Mouse (Mus musculus) spleen, embryonic (tissue): ENCODE measurements around the gene Gm28048.

Experiments used
- CTCF ChIA-PET: fragments of 350-600 bp; sonication (Branson Sonifier 250); formaldehyde crosslinking; loops from one replicate; lab custom pipeline; 2022; lab: Charles Lee

Gm28048 gene

DNA sequence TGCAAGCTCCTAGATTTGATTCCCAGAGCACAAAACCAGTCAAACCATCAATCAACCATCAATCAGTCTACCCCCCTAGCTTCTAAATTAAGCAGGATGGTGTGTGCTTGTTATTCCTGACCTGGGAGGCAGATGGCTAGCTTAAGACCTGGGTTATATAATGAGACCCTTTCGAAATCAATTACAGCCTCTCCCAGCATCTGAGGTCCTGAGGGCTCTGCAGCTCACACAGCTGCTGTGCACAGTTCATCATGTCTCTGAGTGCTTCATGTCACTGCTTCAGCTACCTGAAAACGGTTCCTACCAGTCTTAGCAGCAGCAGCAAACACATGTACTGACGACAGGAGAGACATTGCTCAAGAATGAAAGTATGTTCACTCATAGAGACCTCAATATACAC lies 88.8 kb downstream of the Gm28048 start:
- CTCF ChIA-PET = no interaction called here

DNA sequence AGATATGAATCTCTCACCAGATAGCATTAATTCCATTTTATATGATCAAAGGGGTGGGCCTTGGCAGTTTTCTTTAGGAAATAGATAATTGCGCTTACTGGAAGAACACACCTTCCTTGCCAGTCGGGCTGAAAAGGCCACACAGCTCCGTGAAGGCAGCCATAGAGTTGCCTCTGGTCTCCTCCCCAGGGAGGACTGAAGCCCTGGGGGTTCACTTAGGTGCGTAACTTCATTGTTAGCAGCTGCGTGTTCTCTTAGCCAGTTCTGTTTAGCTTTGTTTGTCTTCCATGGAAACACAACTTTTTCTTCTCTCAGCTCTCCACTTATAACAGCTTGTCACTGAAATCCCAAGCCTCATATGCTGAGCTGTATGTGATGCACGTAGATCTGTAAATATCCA lies 89.4 kb downstream of the Gm28048 start:
- CTCF ChIA-PET = interaction anchor here (1.0 kb wide), 1 partner anchor 9 kb away, joined by 3 read pairs; no protein-coding TSS in a partner anchor

- CTCF ChIA-PET = interaction anchor here (1.0 kb wide), 1 partner anchor 10 kb away, joined by 3 read pairs; no protein-coding TSS in a partner anchor
Observed at GRCm38 (mm10) chr11:22891876-22892275, 90.0 kb downstream of the Gm28048 start.

DNA sequence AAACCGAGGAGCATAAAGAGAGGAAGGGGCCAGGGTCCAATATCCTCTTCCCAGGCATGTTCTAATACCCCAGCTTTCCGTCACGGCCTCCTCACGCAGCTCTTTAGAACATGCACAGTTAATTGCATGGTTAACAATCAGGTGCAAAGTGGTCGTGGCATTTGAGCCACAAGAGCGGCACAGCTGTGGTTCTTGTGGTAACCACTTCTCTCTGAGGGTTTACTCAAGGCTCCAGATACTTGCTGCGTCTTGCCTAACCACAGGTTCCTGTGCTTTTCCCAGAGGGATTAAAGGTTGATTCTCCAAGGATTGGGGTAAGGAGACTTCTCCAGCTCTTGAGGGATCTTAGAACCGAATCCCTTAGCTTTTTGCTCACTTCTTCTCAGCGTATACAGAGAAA lies 90.6 kb downstream of the Gm28048 start:
- CTCF ChIA-PET = interaction anchor here (0.5 to 0.6 kb wide), 2 partner anchors 28 to 72 kb away, joined by 3 to 4 read pairs; no protein-coding TSS in a partner anchor

GRCm38 (mm10) chr11:22889224-22889623 lies 92.7 kb downstream of the Gm28048 start:
- CTCF ChIA-PET = interaction anchor here (0.5 kb wide), 1 partner anchor 866 kb away, joined by 5 read pairs; no protein-coding TSS in a partner anchor

GRCm38 (mm10) chr11:22886991-22887390 lies 94.9 kb downstream of the Gm28048 start:
- CTCF ChIA-PET = no interaction called here

GRCm38 (mm10) chr11:22885350-22885749 lies 96.5 kb downstream of the Gm28048 start:
- CTCF ChIA-PET = interaction anchor here (0.6 kb wide), 1 partner anchor 14 kb away, joined by 3 read pairs; no protein-coding TSS in a partner anchor

DNA sequence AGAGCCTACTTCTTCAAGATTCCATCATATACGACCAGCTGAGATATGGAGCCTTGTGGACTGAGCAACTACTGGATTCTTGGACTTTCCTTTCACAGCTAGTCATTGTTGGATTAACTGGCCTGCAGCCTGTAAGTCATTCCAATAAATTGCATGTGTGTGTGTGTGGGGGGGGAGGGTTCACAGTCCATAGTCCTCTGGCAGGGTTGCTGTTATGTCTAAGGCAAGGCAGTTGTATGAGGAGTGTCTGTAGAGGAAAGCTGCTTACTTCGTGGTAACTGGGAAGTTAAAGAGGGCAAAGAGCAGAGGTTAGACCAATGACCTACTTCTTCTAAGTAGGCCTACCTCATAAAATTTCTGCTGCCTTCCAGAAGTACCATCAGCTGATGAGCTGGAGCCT lies 98.2 kb downstream of the Gm28048 start:
- CTCF ChIA-PET = no interaction called here

- CTCF ChIA-PET = no interaction called here
Observed at GRCm38 (mm10) chr11:22882926-22883325, 99.0 kb downstream of the Gm28048 start.

GRCm38 (mm10) chr11:22880383-22881172 lies 101.3 kb downstream of the Gm28048 start:
- CTCF ChIA-PET = no interaction called here

GRCm38 (mm10) chr11:22879645-22880044 lies 102.2 kb downstream of the Gm28048 start:
- CTCF ChIA-PET = no interaction called here

DNA sequence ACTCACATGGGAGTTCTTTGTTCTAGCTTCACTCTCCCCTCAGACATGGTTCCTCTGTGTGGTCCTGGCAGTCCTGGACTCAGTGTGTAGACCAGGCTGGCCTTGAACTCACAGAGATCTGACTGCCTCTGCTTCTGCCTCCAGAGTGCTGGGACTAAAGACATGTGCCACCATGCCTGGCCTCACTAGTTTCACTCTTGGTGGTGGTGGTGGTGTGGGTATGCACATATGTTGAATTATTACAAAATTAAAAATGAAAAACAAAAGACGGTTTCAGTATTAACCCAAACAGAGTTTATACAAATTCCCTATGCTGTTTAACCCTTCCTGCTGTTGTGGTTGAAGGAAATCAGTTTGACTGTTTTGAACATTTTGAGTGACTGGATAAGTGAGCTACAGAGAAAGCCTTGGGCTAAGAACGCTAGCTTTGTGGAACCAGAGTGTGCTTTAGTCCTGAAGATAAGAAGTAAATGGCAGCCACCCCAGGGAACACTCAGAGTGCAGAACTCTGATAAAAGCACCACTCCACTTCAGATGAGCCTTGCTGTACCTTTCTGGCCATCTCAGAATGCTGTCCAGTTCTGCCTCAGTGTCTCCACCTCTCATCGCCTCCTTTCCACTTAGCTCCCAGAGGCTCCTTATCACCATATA lies 105.1 kb downstream of the Gm28048 start:
- CTCF ChIA-PET = no interaction called here

GRCm38 (mm10) chr11:22875279-22875678 lies 106.6 kb downstream of the Gm28048 start:
- CTCF ChIA-PET = interaction anchor here (0.6 kb wide), 1 partner anchor 44 kb away, joined by 11 read pairs; no protein-coding TSS in a partner anchor

- CTCF ChIA-PET = no interaction called here
Observed at GRCm38 (mm10) chr11:22874747-22875146, 107.1 kb downstream of the Gm28048 start.

DNA sequence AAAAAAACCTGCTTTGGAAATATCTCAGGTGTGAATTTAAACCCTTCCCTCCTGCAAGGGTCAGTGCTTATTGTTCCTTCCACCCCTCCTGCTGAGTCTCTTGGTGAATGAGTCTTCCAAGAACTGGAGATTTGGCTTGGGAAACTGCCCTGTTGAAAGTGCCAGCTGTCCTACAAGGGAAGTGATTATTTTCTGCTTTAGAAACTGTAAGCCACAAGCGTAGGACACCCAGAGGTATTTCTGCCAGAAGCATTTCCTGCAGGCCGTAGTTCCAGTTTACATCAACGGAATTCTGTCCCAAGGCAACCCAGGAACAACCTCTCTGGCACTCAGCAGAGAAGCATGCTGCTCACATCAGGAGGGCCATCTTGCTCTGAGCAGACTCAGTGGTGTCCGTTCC lies 108.5 kb downstream of the Gm28048 start:
- CTCF ChIA-PET = no interaction called here

GRCm38 (mm10) chr11:22872307-22872680 lies 109.6 kb downstream of the Gm28048 start:
- CTCF ChIA-PET = interaction anchor here (0.7 to 0.8 kb wide), 2 partner anchors 20 to 78 kb away, joined by 3 read pairs; no protein-coding TSS in a partner anchor

DNA sequence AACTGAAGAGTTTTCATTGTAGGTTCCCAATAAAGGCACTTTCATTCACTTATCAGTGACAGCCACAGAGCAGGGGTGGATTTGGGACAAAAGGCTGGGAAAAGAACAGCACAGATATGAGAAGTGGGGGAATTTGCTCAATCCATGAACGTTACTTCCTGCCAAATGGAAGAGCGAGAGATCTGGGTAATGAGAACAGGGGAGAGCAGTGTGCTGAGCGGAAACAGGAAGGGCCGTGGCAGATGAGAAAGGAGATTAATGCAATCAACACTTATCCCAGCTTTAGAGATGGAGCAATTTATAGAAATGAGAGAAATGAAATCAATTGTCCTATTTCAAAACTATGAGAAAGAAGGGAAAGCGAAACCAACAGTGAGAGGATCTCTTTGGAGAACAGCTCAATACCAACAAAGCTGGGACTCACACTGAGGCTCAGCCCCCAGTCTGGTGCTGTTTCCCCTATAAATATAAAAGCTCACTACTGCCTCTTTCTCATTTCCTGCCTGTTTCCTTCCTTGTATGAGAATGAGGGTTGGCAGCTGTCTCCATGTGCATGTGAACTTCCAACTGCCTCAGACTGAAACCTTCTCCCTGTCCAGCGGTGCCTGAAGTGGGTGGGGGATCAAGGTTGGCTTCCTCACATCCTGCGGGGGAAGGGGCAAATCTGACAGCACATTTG lies 110.1 kb downstream of the Gm28048 start:
- CTCF ChIA-PET = interaction anchor here (0.5 to 0.8 kb wide), 3 partner anchors 14 to 79 kb away, joined by 3 read pairs; no protein-coding TSS in a partner anchor

DNA sequence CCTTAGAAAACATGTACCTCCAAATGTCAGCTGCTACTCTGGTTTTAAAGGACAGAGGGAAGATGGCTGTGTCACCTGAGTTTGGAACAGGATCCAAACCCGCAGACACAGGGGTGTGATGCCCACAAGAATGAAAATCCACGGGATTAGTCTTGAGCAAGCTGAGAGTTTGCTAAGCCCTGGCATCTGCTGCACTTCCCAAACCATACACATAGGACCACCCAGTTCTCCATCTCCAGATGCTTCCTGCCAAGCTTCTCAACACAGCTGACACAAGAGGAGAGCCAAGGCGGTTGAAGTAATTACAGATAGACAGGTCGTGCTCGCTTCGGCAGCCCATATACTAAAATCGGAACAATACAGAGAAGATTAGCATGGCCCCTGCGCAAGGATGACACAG lies 113.3 kb downstream of the Gm28048 start:
- CTCF ChIA-PET = no interaction called here

DNA sequence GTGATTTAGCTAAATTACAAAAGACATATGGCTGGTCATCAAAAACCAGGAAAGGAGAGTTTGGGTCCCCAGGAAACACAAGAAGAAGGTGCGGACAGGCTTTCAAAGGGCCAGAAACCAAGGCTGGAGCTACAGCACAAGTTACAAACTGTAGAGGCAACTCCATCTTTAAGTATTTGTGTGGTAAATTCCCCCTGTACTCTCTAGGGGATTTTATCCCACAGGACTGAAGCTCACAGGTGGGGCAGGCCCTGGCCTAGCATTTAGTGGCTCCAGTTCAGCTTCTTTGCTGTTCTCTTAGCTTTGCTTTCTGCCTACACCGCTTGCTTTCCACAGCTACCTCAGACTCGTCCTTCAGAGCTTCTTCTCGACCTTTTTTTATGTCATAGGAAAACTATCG lies 114.2 kb downstream of the Gm28048 start:
- CTCF ChIA-PET = no interaction called here

DNA sequence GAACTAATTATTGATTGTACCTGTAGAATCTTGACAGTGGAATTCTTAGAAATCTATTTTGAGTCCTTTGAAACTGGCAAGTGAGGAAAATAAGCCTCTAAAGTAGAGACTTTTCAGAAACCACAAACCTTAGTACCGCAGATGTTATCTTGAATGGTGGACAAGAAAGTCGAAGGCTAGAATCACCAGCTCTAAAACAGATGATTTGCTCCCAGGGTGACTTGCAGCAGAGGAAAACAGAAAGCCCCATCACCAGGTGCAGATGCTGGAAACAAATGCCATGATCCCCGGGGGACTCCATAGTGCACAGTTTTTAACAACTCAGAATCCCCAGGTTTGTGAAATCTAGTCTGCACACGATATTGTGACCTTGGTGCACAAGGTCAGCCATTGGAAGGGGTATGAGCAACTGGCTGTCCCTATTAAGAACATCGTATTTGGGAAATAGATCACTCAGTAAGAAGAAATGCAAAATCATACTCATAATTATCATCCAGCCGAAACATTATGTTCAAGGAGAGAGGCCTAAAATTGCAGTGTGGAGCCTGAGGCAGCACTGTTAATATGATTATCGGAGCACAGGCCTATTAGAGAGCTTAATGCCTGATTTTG lies 116.1 kb downstream of the Gm28048 start:
- CTCF ChIA-PET = no interaction called here

DNA sequence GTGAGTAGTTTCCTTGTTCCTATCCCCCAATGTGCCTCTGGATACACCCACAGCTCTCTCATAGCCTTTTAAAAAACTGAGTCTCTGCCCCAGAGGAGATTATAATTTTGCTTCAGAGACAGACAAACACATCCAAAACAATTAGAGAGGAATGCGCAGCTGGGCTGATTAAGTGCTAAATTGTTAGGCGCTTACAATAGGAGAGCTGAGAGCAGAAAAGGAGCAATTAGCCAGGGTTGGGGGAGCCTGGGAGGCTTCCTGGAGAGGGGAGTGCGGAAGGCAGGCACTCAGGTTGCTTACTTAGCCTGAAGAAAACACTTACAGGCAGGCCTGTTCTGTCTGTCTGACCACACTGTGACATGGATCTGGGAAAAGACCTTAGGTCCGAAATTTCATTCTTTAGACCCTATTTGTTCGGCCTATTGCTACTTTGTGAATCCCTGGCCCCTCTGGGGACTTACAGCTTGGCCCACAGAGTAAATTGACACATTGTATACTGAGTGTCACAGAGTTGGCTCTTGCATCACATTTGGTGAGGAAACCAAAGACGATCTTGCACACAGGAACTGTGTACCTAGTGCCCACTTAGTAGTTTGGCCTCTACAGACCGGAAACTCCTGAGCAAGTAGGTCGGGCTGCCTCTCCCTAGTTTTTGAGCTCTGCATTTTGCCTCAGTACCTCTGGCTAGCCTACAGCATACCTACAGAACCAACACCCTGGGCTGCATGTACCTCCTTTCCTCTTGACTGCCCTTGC lies 117.4 kb downstream of the Gm28048 start:
- CTCF ChIA-PET = no interaction called here
